Mouse (Mus musculus) heart, embryonic 14.5 days (tissue): Measurements from ENCODE around the gene Zfp462. TPM values are rescaled to one million over a fixed set of nuclear protein-coding genes. Genes with fewer than 3 reads are reported as not detected.
A peak's percentile ranks its signal among the peaks of the same experiment; 100 is the strongest.

Source experiments
- ATAC-seq: fragments of 200-750 bp; cut with Nextera tagmentation; 2 replicates; pipeline ENCODE4 v1.8.0; 2017; ENCODE audit warnings: low read depth, moderate TSS enrichment; ENCODE audit not compliant: insufficient number of reproducible peaks, insufficient read depth, low FRiP score
- H3K27ac ChIP-seq, 2 experiments: fragments of 200-500 bp in 1 of 2; fragments of 300-500 bp in 1 of 2; sonication (generic) in 1 of 2; replicated peaks in 1 of 2; 2 replicates each; pipeline ENCODE4 v1.5.1; 2012 to 2014; ENCODE audit warnings: low read depth in 2 of 2, low read length in 2 of 2, control low read depth in 1 of 2, mild to moderate bottlenecking in 1 of 2, mixed read lengths in 1 of 2; ENCODE audit not compliant: control insufficient read depth in 1 of 2, insufficient read depth in 1 of 2
- H3K27me3 ChIP-seq: fragments of 300-500 bp; sonication (generic); 2 replicates; pipeline ENCODE4 v1.6.1; 2014; ENCODE audit warnings: mild to moderate bottlenecking, low read length, control low read depth; ENCODE audit not compliant: control insufficient read depth, insufficient read depth
- H3K36me3 ChIP-seq: fragments of 300-500 bp; sonication (generic); 2 replicates; pipeline ENCODE4 v1.6.1; 2014; ENCODE audit warnings: mild to moderate bottlenecking, control low read depth, low read length, mixed read lengths; ENCODE audit not compliant: control insufficient read depth, insufficient read depth
- H3K4me1 ChIP-seq, 2 experiments: fragments of 200-500 bp in 1 of 2; fragments of 300-500 bp in 1 of 2; sonication (generic) in 1 of 2; 2 replicates each; pipeline ENCODE4 v1.6.1; 2012 to 2014; ENCODE audit warnings: low read length in 2 of 2, control low read depth in 1 of 2, mixed read lengths in 1 of 2; ENCODE audit not compliant: control insufficient read depth in 2 of 2, insufficient read depth in 2 of 2
- H3K4me2 ChIP-seq: fragments of 300-500 bp; sonication (generic); 2 replicates; pipeline ENCODE4 v1.6.1; 2014; ENCODE audit warnings: mild to moderate bottlenecking, low read length
- H3K4me3 ChIP-seq, 2 experiments: fragments of 200-500 bp in 1 of 2; fragments of 300-500 bp in 1 of 2; sonication (generic) in 1 of 2; 2 replicates each; pipeline ENCODE4 v1.5.1; 2012 to 2014; ENCODE audit warnings: low read length in 2 of 2, mild to moderate bottlenecking in 2 of 2, control low read depth in 1 of 2, low read depth in 1 of 2, moderate library complexity in 1 of 2; ENCODE audit not compliant: control insufficient read depth in 1 of 2, insufficient read depth in 1 of 2
- H3K9ac ChIP-seq: fragments of 300-500 bp; sonication (generic); 2 replicates; pipeline ENCODE4 v1.6.1; 2014; ENCODE audit warnings: mild to moderate bottlenecking, low read length
- H3K9me3 ChIP-seq: fragments of 300-500 bp; sonication (generic); 2 replicates; pipeline ENCODE4 v1.6.1; 2016; ENCODE audit warnings: low read length, control low read depth; ENCODE audit not compliant: control insufficient read depth
- WGBS: fragments of 180-500 bp; shearing (Covaris S2); extraction: QIAGEN DNeasy Blood & Tissue Kit; methylation state at CpG from one replicate; pipeline ENCODE4 v1.1.7; 2014; 5-methylcytosine and 5-hydroxymethylcytosine counted together
- polyA plus RNA-seq: library from polyadenylated mRNA; unstranded; fragments of >200 nt; fragmentation: Nextera tagmentation; extraction: Ambion mirVana; gene quantifications from 2 replicates; pipeline ENCODE4 v1.2.1, GENCODE M21; 2014

Gene Zfp462
- polyA plus RNA-seq, 1 experiment from 2014 or later: 3.7 TPM

GRCm38 (mm10) chr4:54967166-54967565 is 22.3 kb downstream of the Zfp462 start:
- ATAC-seq: no peak
- Histone ChIP-seq H3K27ac (peak overlapping the region in 1 of 2 experiments; percentile 75; a peak in 2 of 4 replicates), H3K4me2 (peak overlapping the region; percentile 28; the same call in 1 of the 2 replicates), H3K4me3 (no peak overlapping the region), H3K4me1 (peaks cover 30 to 50% of the 10 kb centered on the region in 2 experiments), H3K9me3 (no peaks in the 10 kb centered on the region), H3K27me3 (no peaks in the 10 kb centered on the region), H3K36me3 (peaks cover 4% of the 10 kb centered on the region; the same call in 1 of the 2 replicates), H3K9ac (no peak overlapping the region)
- 40% methylated on average over 4 of the region's 4 CpGs for WGBS

GRCm38 (mm10) chr4:54967721-54968120 is 22.9 kb downstream of the Zfp462 start:
- Histone ChIP-seq H3K27me3 (no peaks in the 10 kb centered on the region), H3K4me1 (peaks cover 32 to 55% of the 10 kb centered on the region in 2 experiments), H3K27ac (peak overlapping the region; percentile 17 to 75; a peak in 3 of 4 replicates), H3K4me3 (no peak overlapping the region), H3K9ac (no peak overlapping the region), H3K9me3 (no peaks in the 10 kb centered on the region), H3K4me2 (peak overlapping the region; percentile 28; the same call in 1 of the 2 replicates), H3K36me3 (peaks cover 4% of the 10 kb centered on the region; the same call in 1 of the 2 replicates)
- no peak for ATAC-seq
- 30% methylated on average over 5 of the region's 5 CpGs for WGBS

GRCm38 (mm10) chr4:54969671-54970295 is 24.9 kb downstream of the Zfp462 start:
- Histone ChIP-seq H3K9ac (no peak overlapping the region), H3K36me3 (peaks cover 4% of the 10 kb centered on the region; the same call in 1 of the 2 replicates), H3K27ac (no peak overlapping the region), H3K4me3 (no peak overlapping the region), H3K4me1 (peaks cover 37 to 61% of the 10 kb centered on the region in 2 experiments), H3K9me3 (no peaks in the 10 kb centered on the region), H3K4me2 (no peak overlapping the region), H3K27me3 (no peaks in the 10 kb centered on the region)
- no peak for ATAC-seq
- WGBS: 88% methylated on average over 12 of the region's 12 CpGs

GRCm38 (mm10) chr4:54971386-54971785 is 26.5 kb downstream of the Zfp462 start:
- H3K4me2 ChIP-seq: no peak overlapping the region
- no peak overlapping the region for H3K9ac ChIP-seq
- H3K36me3 ChIP-seq: peaks cover 4% of the 10 kb centered on the region; the same call in 1 of the 2 replicates
- H3K4me1 ChIP-seq: peaks cover 27 to 45% of the 10 kb centered on the region in 2 experiments
- H3K9me3 ChIP-seq: no peaks in the 10 kb centered on the region
- no peak overlapping the region for H3K4me3 ChIP-seq
- H3K27me3 ChIP-seq: no peaks in the 10 kb centered on the region
- WGBS: 74% methylated on average over 3 of the region's 3 CpGs
- peak overlapping the region; percentile 11 to 15; a peak in 2 of 4 replicates for H3K27ac ChIP-seq
- no peak for ATAC-seq

GRCm38 (mm10) chr4:54972096-54972495 is 27.2 kb downstream of the Zfp462 start:
- no peak overlapping the region for H3K4me2 ChIP-seq
- no peak overlapping the region for H3K27ac ChIP-seq

GRCm38 (mm10) chr4:54972827-54973560 is 28.1 kb downstream of the Zfp462 start:
- no peak for ATAC-seq
- Histone ChIP-seq H3K27ac (no peak overlapping the region), H3K27me3 (no peaks in the 10 kb centered on the region), H3K9me3 (no peaks in the 10 kb centered on the region), H3K9ac (no peak overlapping the region), H3K36me3 (peaks cover 4% of the 10 kb centered on the region; the same call in 1 of the 2 replicates), H3K4me3 (no peak overlapping the region), H3K4me1 (peaks cover 17 to 35% of the 10 kb centered on the region in 2 experiments), H3K4me2 (no peak overlapping the region)
- WGBS: 70% methylated on average over 8 of the region's 8 CpGs

More at GRCm38 (mm10) chr4:54972096-54972495, 27.2 kb downstream of the Zfp462 start:
- Histone ChIP-seq H3K4me1 (peaks cover 19 to 40% of the 10 kb centered on the region in 2 experiments), H3K27me3 (no peaks in the 10 kb centered on the region), H3K4me3 (no peak overlapping the region), H3K9me3 (no peaks in the 10 kb centered on the region), H3K36me3 (peaks cover 4% of the 10 kb centered on the region; the same call in 1 of the 2 replicates), H3K9ac (no peak overlapping the region)
- WGBS: 46% methylated on average over 4 of the region's 4 CpGs
- no peak for ATAC-seq

GRCm38 (mm10) chr4:54979771-54980472 is 35.1 kb downstream of the Zfp462 start:
- no peak overlapping the region for H3K4me3 ChIP-seq
- no peak overlapping the region for H3K9ac ChIP-seq
- ATAC-seq: no peak
- H3K36me3 ChIP-seq: no peaks in the 10 kb centered on the region
- no peaks in the 10 kb centered on the region for H3K27me3 ChIP-seq
- H3K27ac ChIP-seq: peak overlapping the region; percentile 59 to 73
- 0 out of 2 replicates have a peak overlapping the region, but pooled peaks have one; percentile 33 for H3K4me2 ChIP-seq
- H3K9me3 ChIP-seq: no peaks in the 10 kb centered on the region
- H3K4me1 ChIP-seq: peaks cover 13 to 28% of the 10 kb centered on the region in 2 experiments
- WGBS: 37% methylated on average over 13 of the region's 13 CpGs
